Mouse (Mus musculus) heart, postnatal 25 days (tissue): ENCODE measurements at regions not wholly inside any gene's neighbourhood (a gene's known extent, or its start where the extent isn't known, plus 50 kb on each side); places are given as distances from the start of the nearest gene placed in this dataset.

ENCODE experiments used
- DNase-seq: peaks from one replicate; pipeline ENCODE4 v3.0.0; 2022; ENCODE audit warnings: low spot score
- intact Hi-C: fragments of 180-260 bp; cut with DNase I; formaldehyde crosslinking; loops from one replicate; pipeline ENCODE4 v1.15.1; 2025

DNA sequence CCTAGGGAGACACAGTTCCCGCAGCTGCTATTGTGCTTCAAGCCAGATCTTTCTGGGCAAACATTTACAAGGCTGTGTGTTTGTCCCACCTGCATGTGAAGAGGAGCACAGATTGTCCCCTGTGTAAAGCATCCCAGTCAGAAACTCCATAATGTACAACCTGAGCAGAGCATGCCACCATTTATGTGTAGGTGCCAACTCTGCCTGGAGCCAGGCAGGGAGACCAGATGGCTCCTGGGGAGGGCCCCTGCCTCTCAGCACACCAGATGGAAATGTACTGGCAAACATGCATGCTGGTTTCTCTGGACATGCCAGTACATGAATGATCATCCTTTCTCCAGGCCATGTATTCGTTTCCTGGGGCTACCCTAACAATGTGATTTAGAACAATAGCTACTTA is 98.6 kb upstream of the Foxp3 start:
- no peak for DNase-seq
- intact Hi-C loops = loop anchor here (5.0 kb wide), 1 partner anchor 167 kb away; no protein-coding TSS in a partner anchor

GRCm38 (mm10) chrX:7473814-7474213 is 98.2 kb upstream of the Usp27x start:
- intact Hi-C loops = loop anchor here (2.0 to 5.0 kb wide), 2 partner anchors 168 to 217 kb away; no protein-coding TSS in a partner anchor
- DNase-seq = no peak

- intact Hi-C loops = loop anchor here (5.0 kb wide), 1 partner anchor 172 kb away; no protein-coding TSS in a partner anchor
Observed at GRCm38 (mm10) chrX:7469801-7470200, 94.2 kb upstream of the Usp27x start.

GRCm38 (mm10) chrX:7467985-7468384 is 92.4 kb upstream of the Usp27x start:
- intact Hi-C loops = no loop called here
- no peak for DNase-seq

More at GRCm38 (mm10) chrX:7469801-7470200, 94.2 kb upstream of the Usp27x start:
- no peak for DNase-seq

DNA sequence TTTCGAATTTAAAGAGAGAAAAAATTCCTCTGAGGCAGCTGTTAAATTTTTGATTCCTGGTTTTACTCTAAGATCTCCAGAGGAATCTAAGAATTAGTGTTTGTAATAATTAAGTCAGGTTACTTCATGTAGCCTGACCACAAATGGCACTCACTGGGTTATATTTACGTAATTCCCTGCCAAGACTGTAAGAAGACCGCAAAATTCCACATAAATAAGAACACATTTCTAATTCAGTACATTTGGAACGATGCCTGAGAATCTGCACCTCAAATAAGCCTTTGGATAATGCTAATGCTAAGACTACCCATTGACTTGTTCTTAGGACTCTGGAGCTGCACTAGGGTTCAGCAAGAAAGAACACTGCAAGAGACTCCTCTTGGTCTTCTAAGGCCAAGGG is 81.2 kb upstream of the Usp27x start:
- intact Hi-C loops = no loop called here
- DNase-seq = no peak

DNA sequence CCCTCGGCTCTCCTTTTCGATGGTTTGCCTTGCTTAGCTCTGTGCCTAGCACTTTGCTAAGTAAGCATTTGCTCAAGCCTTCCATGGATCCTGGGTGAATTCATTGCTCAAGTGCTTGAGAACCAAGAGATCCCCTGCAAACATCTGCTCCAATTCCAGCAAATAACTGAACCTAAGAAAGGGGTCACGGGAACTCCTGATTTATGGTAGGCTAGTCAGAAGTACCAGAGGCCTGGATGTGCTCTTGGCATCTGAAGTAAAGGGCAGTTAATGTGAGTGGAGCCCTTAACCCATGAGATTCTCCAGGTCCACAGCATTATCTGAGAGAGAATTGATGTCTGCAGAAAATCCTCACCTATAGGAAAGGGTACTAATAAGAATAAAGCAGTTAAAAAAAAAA is 69.4 kb upstream of the Usp27x start:
- DNase-seq = no peak
- intact Hi-C loops = no loop called here

DNA sequence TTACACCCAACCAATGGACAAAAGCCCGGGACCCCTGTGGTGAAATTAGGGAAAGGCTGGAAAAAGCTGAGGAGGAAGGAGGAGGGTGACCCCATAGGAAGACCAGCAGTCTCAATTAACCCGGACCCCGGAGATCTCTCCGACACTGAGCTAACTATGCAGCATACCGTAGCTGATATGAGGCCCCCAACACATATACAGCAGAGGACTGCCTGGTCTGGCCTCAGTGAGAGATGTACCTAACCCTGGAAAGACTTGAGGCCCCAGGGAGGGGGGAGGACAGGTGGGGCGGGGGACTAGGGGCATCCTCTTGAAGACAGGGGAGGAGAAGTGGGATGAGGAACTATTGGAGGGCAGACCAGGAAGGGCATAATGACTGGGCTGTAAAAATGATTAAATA is 69.0 kb upstream of the Usp27x start:
- intact Hi-C loops = no loop called here
- no peak for DNase-seq

GRCm38 (mm10) chrX:7443996-7444421 is 68.4 kb upstream of the Usp27x start:
- no peak for DNase-seq
- intact Hi-C loops = no loop called here

DNA sequence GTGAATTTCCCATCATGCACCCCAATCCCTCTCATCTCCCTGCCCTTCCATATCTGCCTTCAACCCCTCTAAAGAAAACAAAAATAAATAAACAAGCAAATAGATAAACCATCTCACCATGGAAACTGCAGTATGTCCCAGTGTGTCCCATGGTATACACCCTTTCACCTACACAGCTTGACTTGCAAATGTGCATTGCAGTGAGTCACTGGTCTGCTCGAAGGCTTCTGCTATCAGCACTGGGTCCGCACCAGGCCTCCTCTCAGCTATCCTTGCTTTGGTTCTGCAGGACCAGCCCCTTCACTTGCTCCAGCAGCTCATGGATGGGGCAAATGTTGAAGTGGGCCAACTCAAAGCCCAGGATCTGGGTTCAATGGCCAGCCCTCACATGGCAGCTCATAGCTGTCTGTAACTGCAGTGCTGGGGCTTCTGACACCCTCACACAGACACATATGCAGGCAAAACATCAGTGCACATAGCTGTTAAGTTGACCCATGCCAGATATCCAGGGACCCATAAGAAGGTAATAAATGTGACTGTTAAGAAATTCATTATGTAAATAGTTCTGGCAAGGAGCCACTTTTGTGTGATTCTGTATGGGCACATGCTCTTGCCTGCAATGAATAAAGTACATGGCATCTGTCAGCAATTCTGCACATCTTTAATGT is 59.9 kb upstream of the Usp27x start:
- intact Hi-C loops = no loop called here
- no peak for DNase-seq

GRCm38 (mm10) chrX:7434268-7434667 is 58.6 kb upstream of the Usp27x start:
- intact Hi-C loops = no loop called here

GRCm38 (mm10) chrX:7430456-7430855 is 54.8 kb upstream of the Usp27x start:
- no peak for DNase-seq
- intact Hi-C loops = no loop called here

More at GRCm38 (mm10) chrX:7434268-7434667, 58.6 kb upstream of the Usp27x start:
- DNase-seq = no peak

DNA sequence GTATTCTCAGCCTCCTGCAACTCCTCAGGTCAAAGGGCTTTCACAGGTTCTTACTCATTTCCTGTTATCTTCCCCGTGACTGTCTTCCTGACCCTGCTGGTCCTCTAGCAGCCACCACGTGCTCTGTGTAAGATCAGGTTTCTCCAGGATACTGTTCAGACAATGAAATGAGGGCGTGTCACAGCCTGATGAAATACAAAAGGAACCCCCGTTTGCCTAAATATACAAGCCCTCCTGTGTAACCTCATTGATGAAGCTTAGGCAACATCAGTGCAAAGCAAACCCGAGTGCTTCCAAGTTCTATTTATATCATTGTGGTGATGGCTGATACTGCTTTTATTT is 53.9 kb upstream of the Usp27x start:
- intact Hi-C loops = loop anchor here (10.0 kb wide), 1 partner anchor 345 kb away; no protein-coding TSS in a partner anchor
- no peak for DNase-seq

GRCm38 (mm10) chrX:7428621-7429523 is 53.2 kb upstream of the Usp27x start:
- intact Hi-C loops = loop anchor here (10.0 kb wide), 1 partner anchor 346 kb away; no protein-coding TSS in a partner anchor
- DNase-seq = no peak
